Mouse (Mus musculus) hindbrain, embryonic 11.5 days (tissue): ENCODE measurements around the gene Ttbk1. TPM values are rescaled to one million over a fixed set of nuclear protein-coding genes. Genes with fewer than 3 reads are reported as not detected.
A peak's percentile ranks its signal among the peaks of the same experiment; 100 is the strongest.

Source experiments
- ATAC-seq: fragments of 200-750 bp; cut with Nextera tagmentation; 2 replicates; pipeline ENCODE4 v1.8.0; 2017; ENCODE audit warnings: mild to moderate bottlenecking, moderate TSS enrichment, moderate library complexity; ENCODE audit not compliant: low FRiP score
- DNase-seq: peaks from one replicate; pipeline ENCODE4 v3.0.0-alpha.2; 2015; ENCODE audit warnings: low spot score
- H3K27ac ChIP-seq: fragments of 300-500 bp; sonication (generic); 2 replicates; pipeline ENCODE4 v1.5.1; 2014; ENCODE audit warnings: mild to moderate bottlenecking, low read depth, low read length
- H3K27me3 ChIP-seq: fragments of 300-500 bp; sonication (generic); 2 replicates; pipeline ENCODE4 v1.6.1; 2014; ENCODE audit warnings: mild to moderate bottlenecking, low read length, moderate library complexity, mixed read lengths; ENCODE audit not compliant: control insufficient read depth, insufficient read depth
- H3K36me3 ChIP-seq: fragments of 300-500 bp; sonication (generic); 2 replicates; pipeline ENCODE4 v1.6.1; 2014; ENCODE audit warnings: mild to moderate bottlenecking, low read length, moderate library complexity, mixed read lengths; ENCODE audit not compliant: control insufficient read depth, insufficient read depth
- H3K4me1 ChIP-seq: fragments of 300-500 bp; sonication (generic); replicated peaks from 2 replicates; pipeline ENCODE4 v1.6.1; 2014; ENCODE audit warnings: low read length, mixed read lengths; ENCODE audit not compliant: control insufficient read depth, insufficient read depth
- H3K4me2 ChIP-seq: fragments of 300-500 bp; sonication (generic); replicated peaks from 2 replicates; pipeline ENCODE4 v1.6.1; 2014; ENCODE audit warnings: mild to moderate bottlenecking, low read depth, low read length
- H3K4me3 ChIP-seq: fragments of 300-500 bp; sonication (generic); 2 replicates; pipeline ENCODE4 v1.5.1; 2014; ENCODE audit warnings: low read depth, low read length
- H3K9ac ChIP-seq: fragments of 300-500 bp; sonication (generic); 2 replicates; pipeline ENCODE4 v1.6.1; 2014; ENCODE audit warnings: low read depth, low read length
- H3K9me3 ChIP-seq: fragments of 300-500 bp; sonication (generic); 2 replicates; pipeline ENCODE4 v1.6.1; 2016; ENCODE audit warnings: low read length; ENCODE audit not compliant: control insufficient read depth
- WGBS: fragments of 180-500 bp; shearing (Covaris S2); extraction: QIAGEN DNeasy Blood & Tissue Kit; methylation state at CpG from one replicate; pipeline ENCODE4 v1.1.7; 2014; 5-methylcytosine and 5-hydroxymethylcytosine counted together
- polyA plus RNA-seq: library from polyadenylated mRNA; unstranded; fragments of >200 nt; fragmentation: Nextera tagmentation; extraction: Ambion mirVana; gene quantifications from 2 replicates; pipeline ENCODE4 v1.2.1, GENCODE M21; 2014

Ttbk1 gene
- polyA plus RNA-seq, result 2.3 and 2.4 TPM in 2 replicates

DNA sequence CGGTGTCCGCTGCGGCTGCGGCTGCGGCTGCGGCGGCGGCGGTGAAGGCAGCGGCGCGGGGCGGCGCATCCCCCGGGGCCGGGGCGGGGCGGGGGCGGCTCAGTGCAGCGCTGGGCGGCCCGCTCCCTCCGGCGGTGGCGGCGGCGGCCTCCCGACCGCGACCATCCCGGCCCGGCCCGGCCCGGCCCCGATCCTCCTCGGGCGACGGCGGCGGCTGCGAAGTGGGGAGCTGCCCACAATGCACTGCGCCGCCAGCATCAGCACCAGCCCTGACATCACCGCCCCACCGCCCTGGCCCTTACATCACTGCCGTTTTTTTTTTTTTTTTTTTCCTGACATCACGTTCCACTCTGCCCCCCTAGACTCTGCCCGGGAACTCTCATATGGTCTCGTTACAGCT lies at the start of gene Ttbk1:
Ttbk1 (minus strand) TSS at position 245 of the 400 bp plus-strand sequence.
- DNase-seq (peak; percentile 71), ATAC-seq (peak; percentile 49)
- no peaks in the 10 kb centered on the region for H3K9me3 ChIP-seq
- no peaks in the 10 kb centered on the region for H3K36me3 ChIP-seq
- H3K4me3 ChIP-seq, result peak within 1 kb of the TSS; percentile 66
- H3K4me1 ChIP-seq, result peaks cover 8% of the 10 kb centered on the region
- 0% methylated on average over 11 of the region's 49 CpGs for WGBS
- H3K4me2 ChIP-seq, result peak within 1 kb of the TSS; percentile 80
- peaks cover 26% of the 10 kb centered on the region for H3K27me3 ChIP-seq
- peak within 1 kb of the TSS; percentile 83 for H3K9ac ChIP-seq
- no peak within 1 kb of the TSS for H3K27ac ChIP-seq

DNA sequence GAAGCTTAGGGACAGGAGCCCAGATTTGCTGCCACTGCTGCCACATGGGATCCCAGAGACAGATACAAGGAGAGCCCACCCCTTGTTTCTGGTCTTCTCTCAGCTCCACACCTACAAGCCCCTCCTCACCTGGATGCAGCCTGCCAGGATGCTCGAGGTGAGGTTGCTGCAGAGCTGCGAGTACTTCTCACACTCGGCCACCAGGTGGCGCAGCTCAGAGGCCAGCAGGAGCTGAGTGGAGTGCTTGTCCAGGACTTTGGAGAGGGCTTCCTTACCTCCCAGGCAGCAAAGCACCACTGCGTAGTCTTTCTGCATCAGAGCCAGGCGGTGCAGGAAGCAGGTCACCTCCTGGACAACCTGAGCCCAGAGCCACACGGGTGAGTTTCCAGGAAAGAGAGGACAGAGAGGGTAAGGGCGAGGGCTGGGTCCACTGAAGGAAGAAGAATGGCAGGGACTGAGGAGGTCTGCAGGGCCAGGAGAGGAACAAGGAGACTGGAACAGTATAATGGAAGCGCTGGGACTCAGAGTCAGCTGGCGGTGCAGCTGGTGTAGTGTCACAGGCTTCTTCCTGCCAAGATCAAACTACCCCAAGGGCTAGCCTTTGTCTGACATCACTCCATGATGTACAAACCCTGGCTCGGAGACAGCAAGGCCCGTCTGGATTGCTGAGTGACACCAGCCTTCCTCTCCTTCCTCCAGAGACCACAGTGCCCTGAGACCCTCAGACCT lies 38.3 kb upstream of the Ttbk1 start:
- Histone ChIP-seq H3K27ac (no peak overlapping the region), H3K4me3 (no peak overlapping the region)

DNA sequence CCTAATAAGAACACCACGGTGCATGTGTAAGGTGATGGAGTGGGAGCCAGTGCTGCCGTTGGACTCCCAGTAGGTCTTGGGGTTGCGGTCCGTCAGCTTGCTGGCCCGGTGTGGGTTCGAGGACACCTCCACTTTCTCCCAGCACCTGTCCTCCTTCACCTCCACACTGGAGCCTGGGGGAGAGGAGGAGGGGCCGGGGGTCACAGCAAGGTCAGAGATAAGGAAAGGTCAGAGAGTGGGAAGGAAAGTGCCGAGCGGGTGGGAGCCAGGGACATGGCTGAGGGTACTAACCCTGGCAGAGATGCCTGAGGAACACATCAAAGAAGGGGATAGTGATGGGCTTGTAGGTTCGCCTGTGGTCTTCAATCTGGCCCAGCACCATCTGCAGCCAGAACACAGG lies 37.6 kb upstream of the Ttbk1 start:
- WGBS, result 86% methylated on average over 10 of the region's 10 CpGs
- Histone ChIP-seq H3K9me3 (no peaks in the 10 kb centered on the region), H3K9ac (no peak overlapping the region), H3K36me3 (no peaks in the 10 kb centered on the region), H3K4me1 (no peaks in the 10 kb centered on the region), H3K27ac (no peak overlapping the region), H3K4me3 (no peak overlapping the region), H3K4me2 (no peak overlapping the region), H3K27me3 (no peaks in the 10 kb centered on the region; the same call in 1 of the 2 replicates)
- no peak for ATAC-seq
- no peak for DNase-seq

More for the DNA sequence above, 38.3 kb upstream of the Ttbk1 start:
- Histone ChIP-seq H3K27me3 (no peaks in the 10 kb centered on the region), H3K4me2 (no peak overlapping the region), H3K9me3 (no peaks in the 10 kb centered on the region), H3K4me1 (no peaks in the 10 kb centered on the region), H3K9ac (no peak overlapping the region), H3K36me3 (no peaks in the 10 kb centered on the region)
- ATAC-seq (no peak), DNase-seq (peak; percentile 88)
- WGBS, result 37% methylated on average over 12 of the region's 12 CpGs

GRCm38 (mm10) chr17:46521963-46522668 lies 34.6 kb upstream of the Ttbk1 start:
- Histone ChIP-seq H3K36me3 (no peaks in the 10 kb centered on the region), H3K27ac (no peak overlapping the region), H3K27me3 (peaks cover 4% of the 10 kb centered on the region; the same call in 1 of the 2 replicates), H3K4me2 (no peak overlapping the region), H3K4me3 (no peak overlapping the region), H3K4me1 (no peaks in the 10 kb centered on the region), H3K9ac (no peak overlapping the region; the same call in 1 of the 2 replicates), H3K9me3 (no peaks in the 10 kb centered on the region)
- DNase-seq, result peak; percentile 31
- ATAC-seq, result no peak
- 30% methylated on average over 24 of the region's 24 CpGs for WGBS

GRCm38 (mm10) chr17:46521174-46521573 lies 33.7 kb upstream of the Ttbk1 start:
- H3K9ac ChIP-seq, result no peak overlapping the region
- no peak overlapping the region for H3K27ac ChIP-seq
- no peaks in the 10 kb centered on the region for H3K9me3 ChIP-seq
- no peaks in the 10 kb centered on the region for H3K36me3 ChIP-seq
- ATAC-seq, result no peak
- no peaks in the 10 kb centered on the region for H3K4me1 ChIP-seq
- DNase-seq, result no peak
- WGBS, result 80% methylated on average over 9 of the region's 9 CpGs
- H3K4me3 ChIP-seq, result no peak overlapping the region
- peaks cover 4% of the 10 kb centered on the region; the same call in 1 of the 2 replicates for H3K27me3 ChIP-seq
- no peak overlapping the region for H3K4me2 ChIP-seq

GRCm38 (mm10) chr17:46520385-46520979 lies 33.0 kb upstream of the Ttbk1 start:
- H3K9me3 ChIP-seq, result no peaks in the 10 kb centered on the region
- H3K4me2 ChIP-seq, result no peak overlapping the region; the same call in 1 of the 2 replicates
- ATAC-seq (no peak), DNase-seq (peak; percentile 26)
- WGBS, result 46% methylated on average over 25 of the region's 25 CpGs
- no peaks in the 10 kb centered on the region for H3K36me3 ChIP-seq
- H3K27ac ChIP-seq, result no peak overlapping the region
- H3K4me1 ChIP-seq, result no peaks in the 10 kb centered on the region
- no peak overlapping the region for H3K9ac ChIP-seq
- peaks cover 4% of the 10 kb centered on the region; the same call in 1 of the 2 replicates for H3K27me3 ChIP-seq
- no peak overlapping the region for H3K4me3 ChIP-seq

DNA sequence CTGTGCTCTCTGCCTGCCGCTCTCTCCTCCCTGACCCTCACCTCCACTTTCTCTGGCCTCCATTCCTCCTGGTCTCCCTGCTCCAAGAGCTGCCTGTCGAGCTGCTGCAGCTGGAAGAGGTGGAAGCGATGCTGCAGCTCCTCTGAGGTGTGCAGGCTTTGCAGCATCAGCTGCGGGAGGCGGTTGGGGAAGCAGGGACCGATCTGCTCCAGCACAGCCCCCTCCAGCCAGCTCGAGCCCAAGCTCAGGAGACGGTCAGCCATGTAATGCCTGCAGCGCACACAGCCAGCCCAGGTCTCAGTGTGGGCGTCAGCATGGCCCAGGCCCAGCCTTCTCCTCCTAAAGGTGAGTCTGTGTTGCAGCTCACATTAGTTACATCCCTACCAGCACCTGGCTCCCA lies 32.5 kb upstream of the Ttbk1 start:
- WGBS, result 59% methylated on average over 10 of the region's 10 CpGs
- H3K27me3 ChIP-seq, result peaks cover 4% of the 10 kb centered on the region; the same call in 1 of the 2 replicates

GRCm38 (mm10) chr17:46513329-46513728 lies 25.9 kb upstream of the Ttbk1 start:
- Histone ChIP-seq H3K4me3 (no peak overlapping the region), H3K9ac (no peak overlapping the region), H3K27ac (no peak overlapping the region), H3K27me3 (no peaks in the 10 kb centered on the region), H3K36me3 (no peaks in the 10 kb centered on the region), H3K4me1 (no peaks in the 10 kb centered on the region), H3K4me2 (no peak overlapping the region), H3K9me3 (no peaks in the 10 kb centered on the region)
- WGBS, result 63% methylated on average over 2 of the region's 2 CpGs
- DNase-seq (no peak), ATAC-seq (no peak)

More for the DNA sequence above, 32.5 kb upstream of the Ttbk1 start:
- H3K9ac ChIP-seq, result no peak overlapping the region
- H3K9me3 ChIP-seq, result no peaks in the 10 kb centered on the region
- ATAC-seq, result no peak
- H3K4me2 ChIP-seq, result no peak overlapping the region; the same call in 1 of the 2 replicates
- no peak overlapping the region for H3K27ac ChIP-seq
- DNase-seq, result no peak
- no peaks in the 10 kb centered on the region for H3K36me3 ChIP-seq
- no peak overlapping the region for H3K4me3 ChIP-seq
- H3K4me1 ChIP-seq, result no peaks in the 10 kb centered on the region
